Mouse (Mus musculus) neural tube, embryonic 13.5 days (tissue): Measurements from ENCODE around the gene Med25. TPM values are rescaled to one million over a fixed set of nuclear protein-coding genes. Genes with fewer than 3 reads are reported as not detected.
"Not testable (repeated sequence)": the region's sequence is repeated elsewhere in the genome, so short reads cannot be mapped to it uniquely, and the experiment has no call there.

Source experiments
- ATAC-seq: fragments of 200-750 bp; cut with Nextera tagmentation; 2 replicates; pipeline ENCODE4 v1.8.0; 2017; ENCODE audit warnings: low read depth, mild to moderate bottlenecking, moderate TSS enrichment, moderate library complexity
- H3K27ac ChIP-seq: fragments of 300-500 bp; sonication (generic); replicated peaks from 2 replicates; pipeline ENCODE4 v1.5.1; 2015; ENCODE audit warnings: moderate library complexity, mild to moderate bottlenecking, inconsistent platforms
- H3K27me3 ChIP-seq: fragments of 300-500 bp; sonication (generic); 2 replicates; pipeline ENCODE4 v1.6.1; 2015; ENCODE audit warnings: mild to moderate bottlenecking, inconsistent platforms
- H3K36me3 ChIP-seq: fragments of 300-500 bp; sonication (generic); 2 replicates; pipeline ENCODE4 v1.6.1; 2015; ENCODE audit warnings: mild to moderate bottlenecking, inconsistent platforms
- H3K4me1 ChIP-seq: fragments of 300-500 bp; sonication (generic); replicated peaks from 2 replicates; pipeline ENCODE4 v1.6.1; 2015; ENCODE audit warnings: inconsistent platforms
- H3K4me2 ChIP-seq: fragments of 300-500 bp; sonication (generic); 2 replicates; pipeline ENCODE4 v1.6.1; 2015; ENCODE audit warnings: inconsistent platforms, mild to moderate bottlenecking, moderate library complexity
- H3K4me3 ChIP-seq: fragments of 300-500 bp; sonication (generic); 2 replicates; pipeline ENCODE4 v1.5.1; 2015; ENCODE audit warnings: mild to moderate bottlenecking, inconsistent platforms
- H3K9ac ChIP-seq: fragments of 300-500 bp; sonication (generic); 2 replicates; pipeline ENCODE4 v1.6.1; 2015; ENCODE audit warnings: moderate library complexity, mild to moderate bottlenecking, inconsistent platforms
- H3K9me3 ChIP-seq: fragments of 300-500 bp; sonication (generic); 2 replicates; pipeline ENCODE4 v1.6.1; 2016; ENCODE audit warnings: inconsistent platforms
- WGBS: fragments of 180-500 bp; shearing (Covaris S2); methylation state at CpG from one replicate; pipeline ENCODE4 v1.1.7; 2015; 5-methylcytosine and 5-hydroxymethylcytosine counted together
- polyA plus RNA-seq: library from polyadenylated mRNA; unstranded; fragments of >200 nt; fragmentation: Nextera tagmentation; extraction: Ambion mirVana; gene quantifications from 2 replicates; pipeline ENCODE4 v1.2.1, GENCODE M21; 2015

Gene Med25
- polyA plus RNA-seq, 1 experiment from 2014 or later = 138 TPM

DNA sequence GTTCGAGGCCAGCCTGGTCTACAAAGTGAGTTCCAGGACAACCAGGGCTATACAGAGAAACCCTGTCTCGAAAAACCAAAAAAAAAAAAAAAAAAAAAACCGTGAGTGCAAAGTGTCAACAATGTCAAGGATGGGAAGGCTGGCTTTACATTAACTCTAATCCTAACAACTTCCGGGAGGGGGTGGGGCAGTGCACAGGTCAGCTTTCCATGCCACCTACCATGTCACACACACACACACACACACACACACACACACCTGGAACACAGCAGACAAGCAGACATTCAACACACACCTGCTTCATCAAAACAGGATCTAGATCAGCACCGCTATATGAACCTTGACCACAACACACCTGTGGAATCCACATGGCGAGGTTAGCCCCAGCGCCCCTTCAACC, 2.3 kb downstream of the Med25 start:
- H3K4me3 ChIP-seq = peak overlapping the region; percentile 93
- WGBS = 93% methylated on average over 7 of the region's 7 CpGs
- no peaks in the 10 kb centered on the region for H3K27me3 ChIP-seq
- peaks cover 44% of the 10 kb centered on the region for H3K36me3 ChIP-seq
- no peaks in the 10 kb centered on the region for H3K9me3 ChIP-seq
- H3K9ac ChIP-seq = peak overlapping the region; percentile 96; the same call in 1 of the 2 replicates
- no peak overlapping the region for H3K27ac ChIP-seq
- H3K4me1 ChIP-seq = peaks cover 61% of the 10 kb centered on the region
- no peak for ATAC-seq
- H3K4me2 ChIP-seq = peak overlapping the region; percentile 98

DNA sequence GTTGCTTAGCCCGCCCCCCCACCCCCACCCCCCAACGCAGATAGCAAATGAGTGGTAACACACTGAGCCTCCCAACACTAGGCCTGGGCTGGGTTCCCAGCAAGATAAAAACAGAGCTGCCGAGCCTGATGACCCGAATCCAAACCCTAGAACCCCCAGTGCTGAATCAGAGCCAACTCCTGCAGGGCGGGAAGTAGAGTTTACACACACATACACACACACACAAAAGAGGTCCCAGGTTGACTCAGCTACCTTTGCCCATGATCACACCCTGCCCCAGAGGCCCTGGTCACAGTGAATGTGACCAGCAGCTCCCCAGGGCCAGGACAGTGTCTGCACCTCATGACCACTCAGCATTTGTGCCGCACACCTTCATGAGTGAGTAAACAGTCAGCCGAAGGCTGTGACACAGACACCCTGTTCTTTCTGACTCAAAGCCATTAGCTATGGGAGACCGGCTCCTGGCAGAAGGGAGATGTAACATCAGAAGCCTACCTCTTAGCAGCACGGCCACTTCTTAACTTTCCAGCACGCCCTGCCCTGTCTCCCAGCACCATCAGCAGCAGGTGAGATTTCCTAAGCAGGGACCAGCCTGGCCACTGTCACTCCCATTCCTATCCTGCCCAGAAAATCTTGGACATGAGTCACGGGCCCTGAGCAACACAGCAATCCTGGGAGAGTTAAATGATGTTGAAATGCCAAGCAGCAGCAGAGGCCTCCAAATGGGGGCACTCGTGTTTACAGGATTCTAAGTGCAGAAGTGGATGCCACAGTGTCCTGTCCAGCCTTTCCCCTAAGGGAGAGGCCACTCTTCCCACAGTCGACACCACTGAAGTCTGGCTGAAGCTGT, 4.0 kb downstream of the Med25 start:
- Histone ChIP-seq H3K27me3 (no peaks in the 10 kb centered on the region), H3K9ac (peak overlapping the region; percentile 34; the same call in 1 of the 2 replicates), H3K27ac (no peak overlapping the region), H3K9me3 (no peaks in the 10 kb centered on the region), H3K4me1 (peaks cover 44% of the 10 kb centered on the region), H3K4me2 (0 out of 2 replicates have a peak overlapping the region, but pooled peaks have one; percentile 3), H3K4me3 (no peak overlapping the region), H3K36me3 (peaks cover 60% of the 10 kb centered on the region)
- no peak for ATAC-seq
- 87% methylated on average over 13 of the region's 13 CpGs for WGBS

DNA sequence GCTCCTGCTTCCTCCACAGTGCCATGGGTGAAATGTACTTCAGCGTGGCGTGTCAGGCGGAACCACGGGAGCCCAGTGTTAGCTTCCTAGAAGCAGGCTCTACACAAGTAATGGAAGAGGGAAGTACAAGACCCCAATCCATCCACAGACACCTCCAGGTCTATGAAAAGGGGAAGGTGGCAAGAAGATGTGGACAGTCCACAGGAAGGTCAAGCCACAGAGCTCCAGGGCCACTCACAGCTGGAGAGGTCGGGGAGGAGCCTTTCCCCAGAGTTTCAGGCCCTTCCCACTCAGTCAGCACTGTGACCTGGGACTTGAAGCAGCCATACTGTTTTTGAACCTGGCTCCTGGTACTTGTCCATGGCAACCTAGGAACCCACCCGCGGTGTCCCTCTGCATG, 5.5 kb downstream of the Med25 start:
- H3K36me3 ChIP-seq = peaks cover 75% of the 10 kb centered on the region
- H3K4me3 ChIP-seq = no peak overlapping the region
- no peak for ATAC-seq
- H3K27ac ChIP-seq = no peak overlapping the region
- H3K27me3 ChIP-seq = no peaks in the 10 kb centered on the region
- 87% methylated on average over 7 of the region's 7 CpGs for WGBS
- H3K4me2 ChIP-seq = no peak overlapping the region
- peaks cover 38% of the 10 kb centered on the region for H3K4me1 ChIP-seq
- H3K9ac ChIP-seq = 0 out of 2 replicates have a peak overlapping the region, but pooled peaks have one; percentile 8
- H3K9me3 ChIP-seq = no peaks in the 10 kb centered on the region

DNA sequence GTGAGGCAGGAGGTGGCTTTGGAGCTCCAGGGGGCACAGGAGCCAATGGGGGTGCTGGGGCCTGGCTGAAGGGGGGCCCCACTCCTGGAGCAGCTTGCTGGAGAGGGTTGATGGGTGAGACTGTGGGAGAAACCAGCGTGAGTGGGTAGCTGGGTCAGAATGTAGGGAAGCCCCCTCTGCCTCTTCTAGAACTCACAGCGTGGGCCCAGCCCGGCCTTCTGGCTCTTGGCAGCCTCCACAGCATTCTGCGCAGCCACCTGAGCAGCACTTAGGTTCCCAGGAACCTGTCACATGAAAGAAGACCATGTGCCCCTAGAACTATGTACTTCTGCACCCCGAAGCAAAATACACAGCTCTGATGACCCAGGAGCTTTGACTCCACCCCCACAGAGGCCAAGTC, 7.9 kb downstream of the Med25 start:
- H3K4me2 ChIP-seq = no peak overlapping the region
- no peak for ATAC-seq
- H3K9ac ChIP-seq = no peak overlapping the region
- no peaks in the 10 kb centered on the region for H3K9me3 ChIP-seq
- no peak overlapping the region for H3K27ac ChIP-seq
- peaks cover 90% of the 10 kb centered on the region for H3K36me3 ChIP-seq
- peaks cover 20% of the 10 kb centered on the region for H3K4me1 ChIP-seq
- H3K27me3 ChIP-seq = no peaks in the 10 kb centered on the region
- WGBS = 98% methylated on average over 5 of the region's 5 CpGs
- no peak overlapping the region for H3K4me3 ChIP-seq

DNA sequence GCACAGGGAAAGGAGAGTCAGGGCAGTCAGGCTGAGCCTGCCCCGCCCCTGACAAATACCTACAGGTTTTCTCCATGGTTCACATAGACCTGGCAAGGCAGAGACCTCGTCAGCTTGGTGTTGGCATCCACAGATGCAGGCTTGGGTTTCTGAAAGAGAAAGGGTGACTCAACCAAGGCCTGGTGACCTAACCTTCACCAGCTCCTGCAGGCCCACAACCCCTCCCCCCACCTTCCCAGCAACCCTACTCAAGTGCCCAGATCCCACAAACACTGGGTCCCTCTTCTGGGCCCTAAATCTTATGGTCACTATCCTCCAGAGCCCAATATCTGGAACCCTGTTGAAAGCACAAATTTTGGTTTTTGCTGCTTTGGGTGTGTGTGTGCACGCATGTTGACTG, 9.5 kb downstream of the Med25 start:
- peaks cover 90% of the 10 kb centered on the region for H3K36me3 ChIP-seq
- H3K9me3 ChIP-seq = no peaks in the 10 kb centered on the region
- 100% methylated on average over 3 of the region's 3 CpGs for WGBS
- H3K4me1 ChIP-seq = peaks cover 4% of the 10 kb centered on the region
- no peak overlapping the region for H3K9ac ChIP-seq
- no peaks in the 10 kb centered on the region for H3K27me3 ChIP-seq
- H3K27ac ChIP-seq = no peak overlapping the region
- H3K4me2 ChIP-seq = no peak overlapping the region
- no peak overlapping the region for H3K4me3 ChIP-seq
- ATAC-seq = no peak

DNA sequence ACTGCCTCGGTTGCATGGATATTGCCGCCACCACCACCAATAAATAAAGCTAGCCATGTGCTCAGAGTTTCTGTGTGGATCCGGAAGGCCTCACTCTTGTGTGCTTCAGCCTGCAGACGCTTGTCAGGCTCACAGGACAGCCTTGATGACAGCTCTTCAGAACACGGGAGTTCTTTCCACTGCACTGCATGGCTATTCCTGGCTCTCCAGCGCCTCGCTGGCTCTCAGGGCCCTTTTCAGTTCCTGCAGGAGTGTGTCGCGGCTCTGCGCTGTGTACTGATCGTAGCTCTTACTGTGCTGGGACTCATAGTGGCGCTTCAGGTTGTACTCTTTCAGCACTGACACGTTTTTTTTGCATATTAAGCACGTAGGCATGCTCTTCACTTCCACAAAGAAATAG, 14.7 kb downstream of the Med25 start:
- WGBS = 87% methylated on average over 14 of the region's 14 CpGs
- Histone ChIP-seq H3K4me1 (no peaks in the 10 kb centered on the region), H3K36me3 (peaks cover 76% of the 10 kb centered on the region), H3K4me2 (no peak overlapping the region), H3K27me3 (no peaks in the 10 kb centered on the region), H3K9me3 (no peaks in the 10 kb centered on the region), H3K4me3 (no peak overlapping the region), H3K9ac (no peak overlapping the region), H3K27ac (no peak overlapping the region)
- ATAC-seq = no peak

DNA sequence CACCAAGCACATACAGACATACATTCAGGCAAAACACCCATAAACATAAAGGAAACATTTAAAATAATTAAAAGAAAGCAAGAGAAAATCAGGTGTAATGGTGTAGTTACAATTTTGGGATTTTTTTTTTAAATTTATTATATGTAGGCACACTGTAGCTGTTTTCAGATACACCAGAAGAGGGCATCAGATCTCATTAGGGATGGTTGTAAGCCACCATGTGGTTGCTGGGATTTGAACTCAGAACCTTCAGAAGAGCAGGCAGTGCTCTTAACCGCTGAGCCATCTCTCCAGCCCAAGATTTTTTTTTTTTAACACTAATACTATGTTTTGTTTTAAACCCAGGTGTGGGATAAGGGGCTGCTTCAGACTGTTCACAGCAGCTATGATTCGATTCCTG, 20.7 kb downstream of the Med25 start:
- Histone ChIP-seq H3K36me3 (peaks cover 17% of the 10 kb centered on the region), H3K4me1 (peaks cover 27% of the 10 kb centered on the region)
- not testable (repeated sequence) for ATAC-seq, H3K4me2 ChIP-seq, H3K27me3 ChIP-seq, H3K9ac ChIP-seq, H3K4me3 ChIP-seq, H3K27ac ChIP-seq, H3K9me3 ChIP-seq
- WGBS = 83% methylated on average over 2 of the region's 2 CpGs

DNA sequence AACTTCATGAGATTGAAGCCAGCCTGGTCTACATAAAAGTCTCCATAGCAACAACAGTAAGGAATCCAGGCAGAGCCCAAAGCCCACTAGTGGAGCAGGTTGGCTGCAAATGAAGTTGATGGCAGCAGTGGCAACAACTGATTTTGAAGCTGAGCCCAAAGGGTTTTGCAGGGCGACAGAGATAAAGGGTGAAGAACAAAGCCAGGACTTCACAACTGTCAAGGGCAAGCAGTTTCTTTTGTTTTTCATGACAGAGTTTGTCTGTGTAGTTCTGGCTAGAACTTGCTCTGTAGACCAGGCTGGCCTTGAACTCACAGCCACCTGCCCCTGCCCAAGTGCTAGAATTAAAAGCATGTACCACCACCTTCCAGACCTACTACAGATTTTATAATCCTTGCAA, 21.3 kb downstream of the Med25 start:
- WGBS = 35% methylated on average over 1 of the region's 1 CpGs
- H3K9ac ChIP-seq = no peak overlapping the region

DNA sequence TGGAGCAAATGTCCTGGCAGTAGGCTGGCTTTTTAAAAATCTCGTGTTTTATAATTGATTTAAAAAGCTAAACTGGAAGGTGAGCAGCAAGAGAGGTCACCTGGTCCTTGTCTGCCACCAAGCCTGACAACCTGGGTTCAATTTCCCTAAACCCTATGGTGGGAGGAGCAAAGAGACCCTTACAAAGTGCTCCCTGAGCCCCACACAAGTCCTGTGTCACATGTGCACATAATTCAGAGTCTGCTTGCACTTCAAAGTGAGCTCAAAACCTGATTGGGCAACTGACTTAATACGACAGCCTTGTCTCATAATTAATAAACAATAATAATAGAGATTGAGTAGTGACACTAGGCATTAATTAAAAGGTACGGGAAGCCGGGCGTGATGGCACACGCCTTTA, 21.9 kb downstream of the Med25 start:
- Histone ChIP-seq H3K4me3 (peak overlapping the region; percentile 97), H3K9me3 (no peaks in the 10 kb centered on the region), H3K27me3 (no peaks in the 10 kb centered on the region), H3K36me3 (peaks cover 17% of the 10 kb centered on the region), H3K4me1 (peaks cover 39% of the 10 kb centered on the region), H3K4me2 (peak overlapping the region; percentile 99), H3K27ac (peak overlapping the region; percentile 100), H3K9ac (peak overlapping the region; percentile 99)
- 86% methylated on average over 6 of the region's 6 CpGs for WGBS
- ATAC-seq = no peak

More for the DNA sequence above, 21.3 kb downstream of the Med25 start:
- H3K4me2 ChIP-seq = no peak overlapping the region
- peaks cover 17% of the 10 kb centered on the region for H3K36me3 ChIP-seq
- H3K27ac ChIP-seq = no peak overlapping the region
- H3K27me3 ChIP-seq = no peaks in the 10 kb centered on the region
- H3K9me3 ChIP-seq = no peaks in the 10 kb centered on the region
- no peak overlapping the region for H3K4me3 ChIP-seq
- no peak for ATAC-seq
- H3K4me1 ChIP-seq = peaks cover 33% of the 10 kb centered on the region

DNA sequence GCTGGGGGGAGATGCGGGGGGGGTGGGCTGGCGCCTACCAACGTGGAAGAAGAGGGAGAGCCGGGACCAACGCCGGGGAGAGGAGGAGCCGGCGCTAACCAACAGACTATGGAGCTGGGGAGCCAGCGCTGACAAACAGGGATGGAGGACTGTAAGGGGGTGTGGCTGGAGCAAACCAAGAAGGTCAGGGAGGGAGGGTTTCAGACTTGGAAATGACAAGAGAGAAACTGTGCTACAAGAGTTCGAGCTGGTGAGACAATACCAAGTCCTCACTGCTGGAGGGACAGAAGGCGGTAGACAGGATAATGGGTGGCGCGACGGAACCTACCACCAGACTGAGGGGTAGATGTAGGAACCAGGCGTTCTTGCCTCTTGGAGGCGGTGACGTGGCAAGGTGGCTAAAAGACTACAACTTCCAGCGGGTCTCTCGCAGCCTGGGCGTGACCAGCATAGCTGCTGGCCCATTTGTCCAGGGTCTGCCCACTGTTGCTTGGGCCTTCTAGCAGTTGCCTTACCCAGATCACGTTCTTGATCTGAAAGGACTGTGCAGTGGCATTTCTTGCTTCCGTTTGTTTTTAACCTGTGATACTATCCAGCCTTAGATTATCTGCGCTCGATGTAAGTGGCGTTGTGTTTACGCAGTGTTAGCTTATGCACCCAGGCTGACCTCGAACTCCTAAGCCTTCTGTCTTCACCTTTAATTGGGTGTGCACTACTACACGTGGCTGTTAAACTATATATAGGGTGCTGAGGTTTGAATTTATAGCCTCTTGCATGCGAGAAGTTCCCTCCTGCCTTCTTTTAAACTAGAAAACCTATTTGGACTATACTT, 22.6 kb downstream of the Med25 start, which contains the start of gene Ptov1:
TSS of gene Ptov1 (minus strand) at position 92 of the 832 bp plus-strand sequence.
- Histone ChIP-seq H3K9ac (peak within 1 kb of the TSS; percentile 99), H3K4me3 (peak within 1 kb of the TSS; percentile 97), H3K27ac (peak within 1 kb of the TSS; percentile 100), H3K4me1 (peaks cover 46% of the 10 kb centered on the region), H3K36me3 (peaks cover 21% of the 10 kb centered on the region), H3K27me3 (no peaks in the 10 kb centered on the region), H3K9me3 (no peaks in the 10 kb centered on the region), H3K4me2 (peak within 1 kb of the TSS; percentile 99)
- 11% methylated on average over 29 of the region's 29 CpGs for WGBS
- peak; percentile 96 for ATAC-seq

DNA sequence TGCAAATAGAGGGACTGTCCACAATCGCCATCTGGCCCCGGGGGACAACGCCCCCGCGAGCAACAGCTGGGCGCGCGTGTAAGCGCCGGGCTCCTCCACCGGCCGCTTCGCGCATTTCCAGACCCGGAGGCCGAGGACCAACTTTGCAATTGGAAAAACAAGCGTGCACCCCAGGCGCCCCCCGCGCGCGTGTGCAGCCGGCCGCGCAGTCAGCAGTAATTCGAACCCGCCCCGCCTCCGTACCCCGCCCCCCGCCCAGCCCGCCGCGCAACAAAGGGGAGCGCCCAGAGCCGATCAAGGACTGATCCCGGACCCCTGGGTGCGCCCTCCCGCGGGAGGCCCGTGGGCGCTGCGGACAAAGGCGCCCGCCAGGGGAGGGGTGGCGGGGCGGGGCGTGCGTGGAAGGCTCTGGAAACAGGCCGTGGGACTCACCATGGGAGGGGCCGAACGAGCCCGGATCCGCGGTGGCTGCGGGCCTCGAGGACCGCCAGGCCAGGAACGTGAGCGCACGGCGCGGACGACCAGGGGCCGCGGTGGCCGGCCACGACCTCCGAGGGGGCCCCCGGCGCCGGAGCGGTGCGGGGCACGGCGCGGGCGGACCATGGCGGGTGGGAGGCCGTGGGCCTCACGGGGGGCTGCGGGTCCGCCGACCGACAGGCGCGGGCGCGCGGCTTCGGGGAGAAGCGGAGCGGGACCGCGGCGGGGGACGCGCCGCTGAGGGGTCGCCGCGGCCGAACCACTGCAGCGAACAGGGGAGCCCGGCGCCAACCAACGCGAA, 23.4 kb downstream of the Med25 start:
- Histone ChIP-seq H3K4me2 (peak overlapping the region; percentile 99), H3K36me3 (peaks cover 29% of the 10 kb centered on the region), H3K4me3 (peak overlapping the region; percentile 97), H3K27ac (peak overlapping the region; percentile 100), H3K9me3 (no peaks in the 10 kb centered on the region), H3K4me1 (peaks cover 54% of the 10 kb centered on the region), H3K27me3 (no peaks in the 10 kb centered on the region), H3K9ac (peak overlapping the region; percentile 99)
- peak; percentile 48 for ATAC-seq
- WGBS = under 1% methylated on average over 106 of the region's 108 CpGs
